Mouse (Mus musculus) embryonic facial prominence, embryonic 11.5 days (tissue): ENCODE results near the gene Slc2a9. TPM values are rescaled to one million over a fixed set of nuclear protein-coding genes. Genes with fewer than 3 reads are reported as not detected.

Experiments used
- ATAC-seq: fragments of 200-750 bp; cut with Nextera tagmentation; replicated peaks from 2 replicates; pipeline ENCODE4 v1.8.0; 2017; ENCODE audit warnings: low read depth; ENCODE audit not compliant: insufficient number of reproducible peaks, low FRiP score, low TSS enrichment
- DNase-seq: peaks from one replicate; pipeline ENCODE4 v3.0.0-alpha.2; 2015; ENCODE audit warnings: low spot score
- H3K27ac ChIP-seq: fragments of 300-500 bp; sonication (generic); replicated peaks from 2 replicates; pipeline ENCODE4 v1.5.1; 2014; ENCODE audit warnings: mild to moderate bottlenecking, low read depth, low read length, control low read depth
- H3K27me3 ChIP-seq: fragments of 300-500 bp; sonication (generic); 2 replicates; pipeline ENCODE4 v1.6.1; 2014; ENCODE audit warnings: mild to moderate bottlenecking, low read length, moderate library complexity, mixed read lengths; ENCODE audit not compliant: control insufficient read depth, insufficient read depth
- H3K36me3 ChIP-seq: fragments of 300-500 bp; sonication (generic); replicated peaks from 2 replicates; pipeline ENCODE4 v1.6.1; 2014; ENCODE audit warnings: low read depth, mild to moderate bottlenecking, low read length, moderate library complexity, mixed read lengths; ENCODE audit not compliant: control insufficient read depth, insufficient read depth
- H3K4me1 ChIP-seq: fragments of 300-500 bp; sonication (generic); 2 replicates; pipeline ENCODE4 v1.6.1; 2014; ENCODE audit warnings: low read length, mixed read lengths; ENCODE audit not compliant: control insufficient read depth, insufficient read depth
- H3K4me2 ChIP-seq: fragments of 300-500 bp; sonication (generic); 2 replicates; pipeline ENCODE4 v1.6.1; 2014; ENCODE audit warnings: low read depth, mild to moderate bottlenecking, control low read depth, low read length, moderate library complexity
- H3K4me3 ChIP-seq: fragments of 300-500 bp; sonication (generic); 2 replicates; pipeline ENCODE4 v1.5.1; 2014; ENCODE audit warnings: low read depth, low read length, control low read depth
- H3K9ac ChIP-seq: fragments of 300-500 bp; sonication (generic); replicated peaks from 2 replicates; pipeline ENCODE4 v1.6.1; 2014; ENCODE audit warnings: mild to moderate bottlenecking, control low read depth, low read length
- H3K9me3 ChIP-seq: fragments of 300-500 bp; sonication (generic); replicated peaks from 2 replicates; pipeline ENCODE4 v1.6.1; 2016; ENCODE audit warnings: mild to moderate bottlenecking, low read length, inconsistent platforms, mixed read lengths; ENCODE audit not compliant: control insufficient read depth
- WGBS: fragments of 180-500 bp; shearing (Covaris S2); extraction: QIAGEN DNeasy Blood & Tissue Kit; methylation state at CpG from one replicate; pipeline ENCODE4 v1.1.7; 2014; 5-methylcytosine and 5-hydroxymethylcytosine counted together
- polyA plus RNA-seq: library from polyadenylated mRNA; unstranded; fragments of >200 nt; fragmentation: Nextera tagmentation; extraction: Ambion mirVana; gene quantifications from 2 replicates; pipeline ENCODE4 v1.2.1, GENCODE M21; 2014

The Slc2a9 gene
- polyA plus RNA-seq, 1 experiment from 2014 or later = 0.46 TPM

DNA sequence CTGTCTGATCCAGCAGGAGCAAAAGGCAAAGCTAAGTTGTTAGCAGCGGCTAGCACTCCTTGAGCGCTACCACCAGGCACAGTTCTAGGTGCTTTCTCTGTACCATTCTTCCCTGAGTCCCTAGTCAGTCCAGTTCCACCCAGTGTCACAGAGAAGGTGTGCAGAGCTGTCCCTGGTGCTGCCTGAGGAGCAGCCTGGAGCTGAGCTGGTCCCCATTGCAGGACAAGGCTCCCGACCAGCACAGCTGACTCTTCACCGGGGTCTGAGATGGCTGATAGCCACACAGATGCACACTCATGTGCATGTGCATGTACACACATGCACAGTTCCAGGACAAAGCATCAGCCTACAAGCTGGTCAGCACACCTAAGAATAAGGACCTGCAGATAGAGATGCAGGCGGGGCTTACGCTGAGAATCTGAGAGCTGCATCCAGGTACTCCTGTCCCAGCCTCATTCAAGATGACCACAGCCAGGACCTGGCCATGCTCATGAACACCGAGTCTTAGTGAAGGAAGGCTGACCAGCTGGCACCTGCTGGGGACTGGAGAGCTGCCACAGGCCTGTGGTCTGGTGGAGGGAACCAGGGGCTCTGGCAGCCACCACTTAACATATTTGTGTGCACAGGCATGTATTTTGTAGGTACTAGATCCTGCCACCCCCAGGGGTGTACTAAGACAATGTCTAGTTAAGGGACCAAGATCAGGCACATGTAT is 25.1 kb downstream of the Slc2a9 start:
- Histone ChIP-seq H3K9me3 (no peaks in the 10 kb centered on the region), H3K27me3 (no peaks in the 10 kb centered on the region), H3K27ac (no peak overlapping the region), H3K4me1 (peaks cover 4% of the 10 kb centered on the region; the same call in 1 of the 2 replicates), H3K4me3 (no peak overlapping the region), H3K36me3 (no peaks in the 10 kb centered on the region), H3K4me2 (no peak overlapping the region), H3K9ac (no peak overlapping the region)
- 81% methylated on average over 7 of the region's 7 CpGs for WGBS
- ATAC-seq (no peak), DNase-seq (peak; percentile 44)

DNA sequence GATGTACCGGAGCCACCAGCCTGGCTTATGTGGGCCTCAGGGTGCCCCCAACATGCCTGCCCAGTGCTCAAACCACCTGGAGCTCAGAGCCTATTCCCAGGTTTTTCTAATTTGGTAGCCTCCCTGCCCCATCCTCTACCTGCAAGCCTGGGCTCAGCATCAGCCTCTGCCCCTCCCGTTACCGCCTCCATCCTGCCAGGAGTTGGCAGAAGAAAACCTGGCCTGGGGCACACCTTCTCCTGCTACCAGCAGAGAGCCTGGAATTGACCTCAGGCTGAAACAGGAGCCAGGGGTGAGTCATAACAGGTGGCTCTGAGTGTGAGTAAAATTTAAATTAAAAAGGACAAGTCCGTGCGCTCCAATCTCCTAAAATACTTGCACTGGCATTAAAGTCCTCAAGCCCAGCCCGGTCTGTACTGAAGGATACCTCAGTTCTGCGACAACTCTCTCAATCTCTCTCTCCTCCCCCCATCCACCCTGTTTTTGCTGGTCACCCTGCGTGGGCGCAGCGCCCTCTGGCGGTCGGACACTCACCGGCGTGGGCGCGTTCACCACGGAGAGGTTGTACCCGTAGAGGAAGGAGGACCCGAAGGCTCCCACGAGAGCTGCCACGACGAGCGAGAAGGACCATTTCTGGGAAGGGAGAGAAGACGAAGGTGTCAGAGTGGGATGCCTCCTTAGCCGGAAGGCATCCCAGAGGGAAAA is 25.9 kb downstream of the Slc2a9 start:
- Histone ChIP-seq H3K9me3 (no peaks in the 10 kb centered on the region), H3K27me3 (no peaks in the 10 kb centered on the region), H3K4me1 (peaks cover 4% of the 10 kb centered on the region; the same call in 1 of the 2 replicates), H3K4me2 (no peak overlapping the region), H3K4me3 (no peak overlapping the region), H3K9ac (no peak overlapping the region), H3K27ac (no peak overlapping the region), H3K36me3 (no peaks in the 10 kb centered on the region)
- no peak for ATAC-seq
- 92% methylated on average over 25 of the region's 25 CpGs for WGBS
- DNase-seq = no peak

DNA sequence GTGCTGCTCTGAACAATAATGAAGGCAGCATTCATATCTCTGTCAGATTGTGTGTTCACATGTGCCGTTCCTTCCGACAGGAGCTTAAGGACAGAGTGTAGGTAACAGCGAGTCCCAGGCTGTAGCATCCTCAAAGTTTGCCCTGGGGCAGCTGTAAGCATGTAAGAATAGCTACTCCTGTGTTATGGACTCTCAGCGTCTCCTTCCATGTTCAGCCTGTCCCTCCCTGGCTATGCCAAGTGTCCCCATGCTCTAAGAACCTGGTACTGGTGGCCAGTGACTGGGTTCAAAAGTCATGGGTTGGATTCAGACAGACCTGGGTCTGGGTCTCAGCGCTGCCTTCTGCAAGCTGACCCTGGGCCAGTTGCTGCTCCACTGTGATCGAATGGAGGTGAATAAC is 32.1 kb downstream of the Slc2a9 start:
- H3K27me3 ChIP-seq = no peaks in the 10 kb centered on the region
- ATAC-seq (no peak), DNase-seq (no peak)
- no peak overlapping the region for H3K27ac ChIP-seq
- WGBS = 72% methylated on average over 6 of the region's 6 CpGs
- H3K4me1 ChIP-seq = no peaks in the 10 kb centered on the region
- no peak overlapping the region for H3K4me2 ChIP-seq
- H3K9ac ChIP-seq = no peak overlapping the region
- H3K4me3 ChIP-seq = no peak overlapping the region
- H3K9me3 ChIP-seq = no peaks in the 10 kb centered on the region
- no peaks in the 10 kb centered on the region for H3K36me3 ChIP-seq

DNA sequence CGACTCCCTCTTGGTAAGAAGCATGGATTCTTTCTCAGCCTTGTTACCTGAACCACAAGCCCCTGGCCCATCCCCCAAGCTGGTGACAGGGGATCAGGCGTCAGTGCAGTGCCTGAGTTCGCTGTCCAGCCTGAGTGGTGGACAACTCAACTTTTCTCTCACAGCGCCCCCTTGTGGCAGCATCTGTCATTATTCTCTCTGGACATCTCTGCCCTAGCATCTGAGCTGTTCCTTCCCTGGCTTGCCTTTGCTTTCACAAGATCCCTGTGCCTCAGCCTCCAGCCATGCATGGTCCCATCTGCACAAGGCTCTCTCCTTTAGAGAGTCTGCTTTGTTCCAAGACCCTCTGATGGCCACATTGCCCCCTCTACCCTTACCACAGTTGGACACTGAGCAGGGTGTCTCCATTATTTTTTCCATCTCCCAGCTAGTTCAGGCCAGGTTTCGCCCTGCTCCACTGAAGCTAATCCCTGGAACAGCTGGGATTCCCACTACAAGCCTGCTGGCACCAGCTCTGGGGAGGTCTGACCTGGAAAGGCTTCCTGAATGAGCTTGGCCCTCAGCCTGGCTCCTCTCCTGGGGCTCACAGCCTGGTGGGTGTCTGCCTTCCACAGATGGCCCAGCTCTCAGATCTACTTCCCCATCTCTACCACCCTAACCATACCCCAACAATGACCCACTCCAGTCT is 32.9 kb downstream of the Slc2a9 start:
- Histone ChIP-seq H3K4me1 (no peaks in the 10 kb centered on the region), H3K4me3 (no peak overlapping the region), H3K27ac (no peak overlapping the region), H3K4me2 (no peak overlapping the region), H3K27me3 (no peaks in the 10 kb centered on the region), H3K36me3 (no peaks in the 10 kb centered on the region), H3K9ac (no peak overlapping the region), H3K9me3 (no peaks in the 10 kb centered on the region)
- 23% methylated on average over 5 of the region's 5 CpGs for WGBS
- ATAC-seq (peak; percentile 70; the same call in 1 of the 2 replicates), DNase-seq (peak; percentile 84)

DNA sequence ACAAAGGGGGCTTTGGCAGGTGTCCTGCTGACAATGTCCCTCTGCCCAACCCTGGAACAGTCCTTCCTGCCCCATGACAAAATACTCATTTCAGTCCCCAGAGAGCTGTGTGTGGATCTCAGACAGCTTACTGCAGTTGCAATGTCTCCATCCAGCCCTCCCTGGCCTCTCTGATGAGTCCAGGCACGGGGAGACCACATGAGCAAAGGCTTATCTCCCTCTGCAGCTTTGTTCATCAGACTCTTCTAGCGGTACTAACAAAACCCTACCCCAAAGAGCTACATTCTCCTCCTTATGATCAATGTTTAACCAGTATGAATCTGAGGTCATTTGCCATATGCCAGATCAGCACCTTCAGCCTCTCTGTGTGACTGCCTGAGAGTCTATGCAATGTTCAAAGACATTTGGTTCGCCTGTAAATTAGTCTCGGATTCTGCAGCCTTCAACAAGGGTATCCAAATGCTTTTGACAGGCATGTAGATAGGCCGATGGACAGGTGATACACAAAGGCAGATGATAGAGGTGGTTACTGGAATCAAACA is 36.3 kb downstream of the Slc2a9 start:
- Histone ChIP-seq H3K27ac (no peak overlapping the region), H3K9ac (no peak overlapping the region), H3K4me2 (no peak overlapping the region), H3K27me3 (no peaks in the 10 kb centered on the region), H3K4me3 (no peak overlapping the region), H3K9me3 (no peaks in the 10 kb centered on the region), H3K4me1 (no peaks in the 10 kb centered on the region), H3K36me3 (no peaks in the 10 kb centered on the region)
- 78% methylated on average over 5 of the region's 5 CpGs for WGBS
- DNase-seq (no peak), ATAC-seq (no peak)

DNA sequence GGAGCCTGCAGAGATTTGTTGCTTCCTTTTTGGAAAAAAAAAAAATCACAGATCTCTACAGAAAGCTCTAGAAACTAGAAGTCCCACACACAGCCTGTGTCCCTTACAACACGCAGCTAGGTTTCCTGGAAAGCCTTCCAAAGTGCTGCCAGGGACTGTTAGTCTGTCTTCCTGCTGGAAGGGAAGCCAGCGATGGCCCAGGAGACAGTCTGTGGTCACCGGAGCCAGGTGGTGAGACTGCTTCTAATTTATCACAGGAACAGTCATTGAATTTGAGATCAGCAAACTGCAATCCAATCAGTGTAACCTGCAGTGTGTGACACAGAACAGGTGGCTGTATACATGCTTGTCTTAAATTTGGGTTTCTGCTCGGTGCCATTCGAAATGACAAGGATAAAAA is 41.7 kb downstream of the Slc2a9 start:
- ATAC-seq (no peak), DNase-seq (no peak)
- no peak overlapping the region for H3K9ac ChIP-seq
- no peaks in the 10 kb centered on the region for H3K27me3 ChIP-seq
- H3K9me3 ChIP-seq = no peaks in the 10 kb centered on the region
- H3K4me1 ChIP-seq = no peaks in the 10 kb centered on the region
- no peak overlapping the region for H3K4me3 ChIP-seq
- 80% methylated on average over 5 of the region's 5 CpGs for WGBS
- H3K27ac ChIP-seq = no peak overlapping the region
- H3K36me3 ChIP-seq = no peaks in the 10 kb centered on the region
- no peak overlapping the region for H3K4me2 ChIP-seq

DNA sequence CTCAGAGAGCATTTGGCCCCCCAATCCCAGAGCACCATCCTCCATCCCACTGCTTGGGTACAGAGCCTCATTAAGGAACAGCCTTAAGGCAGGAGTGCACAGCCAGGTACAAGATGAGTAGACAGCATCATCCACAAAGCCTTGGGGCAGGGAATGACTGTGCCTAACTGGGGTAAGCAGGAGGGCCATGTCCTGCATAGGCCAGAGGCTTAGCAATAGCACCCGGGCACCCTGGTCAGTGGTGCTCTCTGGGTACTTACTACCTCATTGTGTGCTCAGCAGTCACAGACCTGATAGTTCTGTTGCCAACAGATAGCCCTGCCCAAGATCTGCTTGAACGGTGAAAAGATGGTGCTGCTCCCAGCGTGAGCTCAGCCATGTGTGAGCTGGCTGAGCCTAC is 52.0 kb downstream of the Slc2a9 start:
- H3K36me3 ChIP-seq = no peaks in the 10 kb centered on the region
- no peak for DNase-seq
- no peak for ATAC-seq
- no peak overlapping the region for H3K9ac ChIP-seq
- WGBS = 90% methylated on average over 3 of the region's 3 CpGs
- no peaks in the 10 kb centered on the region for H3K9me3 ChIP-seq
- H3K27me3 ChIP-seq = no peaks in the 10 kb centered on the region
- no peak overlapping the region for H3K4me3 ChIP-seq
- H3K4me1 ChIP-seq = no peaks in the 10 kb centered on the region
- no peak overlapping the region for H3K27ac ChIP-seq
- no peak overlapping the region for H3K4me2 ChIP-seq

DNA sequence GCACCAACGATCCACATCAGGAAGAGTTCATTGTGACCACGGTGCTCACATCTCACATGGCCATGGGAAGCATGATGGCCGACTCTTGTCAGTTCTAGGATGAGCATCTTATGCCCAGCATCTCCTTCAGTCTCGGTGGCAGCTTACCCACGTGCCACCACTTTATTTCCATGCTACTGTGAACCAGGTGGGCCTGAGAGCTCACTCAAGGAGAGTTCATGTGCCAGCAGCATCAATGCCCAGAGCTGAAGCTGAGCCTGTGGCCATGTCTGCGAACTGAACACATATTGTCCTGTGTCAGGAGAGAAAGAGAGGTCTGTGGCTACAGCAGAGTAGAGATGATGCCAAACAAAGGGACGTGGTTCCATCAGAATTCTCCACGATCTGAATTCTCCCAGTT is 53.3 kb downstream of the Slc2a9 start:
- Histone ChIP-seq H3K36me3 (no peaks in the 10 kb centered on the region), H3K27me3 (no peaks in the 10 kb centered on the region), H3K4me1 (no peaks in the 10 kb centered on the region), H3K4me2 (no peak overlapping the region), H3K27ac (no peak overlapping the region), H3K9me3 (no peaks in the 10 kb centered on the region), H3K9ac (no peak overlapping the region), H3K4me3 (no peak overlapping the region)
- no peak for ATAC-seq
- 88% methylated on average over 8 of the region's 8 CpGs for WGBS
- no peak for DNase-seq
